Mouse (Mus musculus) layer of hippocampus, adult 2 months (tissue): Measurements from ENCODE around the gene Foxn3. TPM values are rescaled to one million over a fixed set of nuclear protein-coding genes. Genes with fewer than 3 reads are reported as not detected.

Experiments
- DNase-seq, 2 experiments: peaks; one replicate each; pipeline ENCODE4 v3.0.0; 2022; ENCODE audit warnings: low spot score in 2 of 2
- H3K27ac ChIP-seq: fragments of 200-600 bp; 2 replicates; pipeline ENCODE4 v1.8.1; 2022
- H3K4me3 ChIP-seq: fragments of 200-600 bp; 2 replicates; pipeline ENCODE4 v1.8.1; 2022; ENCODE audit warnings: mild to moderate bottlenecking
- CTCF ChIP-seq: fragments of 200-600 bp; conservative IDR thresholded peaks from 2 replicates; pipeline ENCODE4 v1.8.1; 2022; ENCODE audit warnings: antibody characterized with exemption, mild to moderate bottlenecking, moderate library complexity
- total RNA-seq, 2 experiments: library from RNA; stranded (reverse); gene quantifications; 2 replicates each; pipeline ENCODE4 v1.2.3; 2021

Foxn3 gene
- total RNA-seq, 2 experiments from 2014 or later: 45.9 to 53.7 TPM

DNA sequence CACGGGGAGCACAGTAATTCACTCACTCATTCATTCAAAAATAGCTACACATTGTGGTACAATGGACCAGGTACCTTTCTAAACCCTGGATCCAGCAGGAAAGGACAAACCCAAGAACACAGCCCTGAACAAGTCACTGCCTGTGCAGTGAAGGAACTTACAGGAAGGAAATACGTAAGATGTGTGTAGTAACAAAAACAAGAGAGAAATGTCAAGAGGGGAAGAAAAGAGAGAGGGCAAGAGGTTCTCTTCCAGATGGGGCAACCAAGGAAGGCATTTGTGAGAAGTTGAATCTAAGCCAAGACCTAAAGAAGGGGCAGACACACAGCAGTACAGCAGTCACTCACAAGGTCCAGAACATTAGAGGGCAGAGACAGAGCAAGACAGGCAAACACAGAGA is 243.5 kb downstream of the Foxn3 start:
- no peak for TF ChIP-seq CTCF
- no peak overlapping the region; the same call in 1 of the 2 replicates for H3K27ac ChIP-seq
- H3K4me3 ChIP-seq: no peak overlapping the region
- DNase-seq: no peak

DNA sequence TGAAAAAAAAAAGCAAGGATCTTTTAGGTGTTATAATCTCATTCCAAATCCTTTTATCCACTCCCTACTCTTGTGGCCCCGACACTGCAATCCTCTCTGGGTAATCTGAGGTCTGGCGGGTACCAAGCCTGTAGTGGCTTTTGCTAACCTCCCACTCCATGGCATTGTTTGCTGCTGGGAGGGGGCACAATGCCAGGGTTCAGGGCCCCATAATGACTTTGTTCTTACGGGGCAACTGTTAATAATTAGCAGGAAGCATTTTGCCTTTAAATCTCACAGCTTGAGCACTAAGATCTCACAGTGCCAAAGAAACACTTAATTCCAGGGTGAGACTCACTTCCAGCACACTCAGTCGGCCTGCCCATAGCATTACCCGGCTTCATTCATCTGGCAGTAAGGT is 244.2 kb downstream of the Foxn3 start:
- Histone ChIP-seq H3K27ac (no peak overlapping the region), H3K4me3 (no peak overlapping the region)
- no peak for TF ChIP-seq CTCF
- no peak for DNase-seq

DNA sequence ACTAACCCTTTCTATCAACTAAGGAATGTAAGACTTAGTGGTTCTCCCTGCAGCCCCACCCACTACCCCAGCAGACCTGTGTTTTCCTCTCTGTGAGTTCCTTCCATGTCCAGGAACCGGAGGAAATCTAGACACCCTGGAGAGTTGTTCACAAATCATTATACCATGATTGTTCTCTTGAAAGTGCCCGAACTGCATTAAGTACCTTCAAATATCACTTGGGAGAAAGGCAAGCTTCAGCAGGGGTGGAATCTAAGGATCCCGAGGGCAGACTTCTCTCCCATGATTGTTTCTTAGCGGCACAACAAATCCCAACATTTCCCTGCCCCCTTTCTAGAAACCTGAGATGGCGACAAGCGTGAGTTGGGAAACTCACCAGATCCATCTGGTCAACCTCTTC is 247.5 kb downstream of the Foxn3 start:
- Histone ChIP-seq H3K27ac (no peak overlapping the region), H3K4me3 (no peak overlapping the region)
- no peak for DNase-seq
- no peak for TF ChIP-seq CTCF

DNA sequence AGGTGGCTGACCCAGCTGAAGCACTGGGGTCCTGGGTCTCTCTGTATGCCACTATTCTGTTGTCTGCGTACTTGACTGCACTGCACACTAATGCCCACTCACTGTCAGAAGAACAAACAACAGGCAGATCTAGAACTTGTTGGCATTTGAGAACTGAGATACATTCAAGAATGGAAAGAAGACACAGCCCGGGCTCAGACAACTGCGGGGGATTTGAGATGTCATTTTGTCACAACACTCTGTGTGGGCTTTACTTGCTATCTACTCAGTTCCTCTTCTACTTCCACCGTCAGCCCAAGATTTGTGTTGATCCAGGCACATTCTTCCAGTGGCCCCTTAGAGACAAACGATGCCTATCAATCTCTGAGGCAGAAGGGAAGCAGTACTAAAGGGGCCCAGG is 248.6 kb downstream of the Foxn3 start:
- no peak for DNase-seq
- Histone ChIP-seq H3K27ac (no peak overlapping the region), H3K4me3 (no peak overlapping the region)
- TF ChIP-seq CTCF: no peak

DNA sequence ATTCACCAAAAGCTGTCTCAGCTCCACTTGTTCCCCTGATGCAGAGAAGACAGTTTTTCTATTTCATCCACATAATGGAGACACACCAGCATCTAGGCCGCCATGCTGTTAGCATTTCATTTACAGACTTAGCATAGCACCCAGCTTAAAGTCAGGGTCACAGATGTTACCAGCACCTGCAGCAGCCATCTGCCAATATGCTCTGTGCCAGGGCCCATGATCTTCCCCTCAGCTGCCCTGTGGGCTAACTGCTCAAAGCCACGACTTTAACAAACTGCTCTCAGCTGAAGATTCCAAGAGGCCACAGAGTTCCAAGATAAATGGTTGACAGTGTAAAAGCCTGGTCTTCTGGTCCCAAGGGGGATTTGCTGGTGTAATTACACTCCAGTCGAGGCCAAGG is 252.1 kb downstream of the Foxn3 start:
- no peak for DNase-seq
- no peak for TF ChIP-seq CTCF
- H3K27ac ChIP-seq: no peak overlapping the region; the same call in 1 of the 2 replicates
- no peak overlapping the region for H3K4me3 ChIP-seq

DNA sequence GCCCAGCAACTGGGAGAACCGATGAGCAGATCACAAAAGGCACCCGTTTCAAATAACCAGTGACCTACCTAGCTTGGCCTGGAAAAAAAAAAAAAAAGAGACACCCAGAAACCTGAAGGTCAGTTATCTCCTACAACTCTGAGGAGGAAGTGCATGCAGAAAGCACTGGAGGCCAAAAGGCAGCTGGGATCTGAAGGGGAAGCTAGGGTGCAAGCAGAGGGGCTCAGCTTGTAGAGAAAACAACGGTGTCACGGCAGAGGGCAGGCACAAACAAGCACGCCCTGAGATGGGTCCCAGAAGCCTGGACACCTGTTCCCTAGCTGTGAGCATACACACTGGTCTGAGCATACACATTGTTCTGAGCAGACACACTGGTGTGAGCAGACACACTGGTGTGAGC is 253.4 kb downstream of the Foxn3 start:
- Histone ChIP-seq H3K4me3 (no peak overlapping the region), H3K27ac (no peak overlapping the region)
- TF ChIP-seq CTCF: no peak
- no peak for DNase-seq

DNA sequence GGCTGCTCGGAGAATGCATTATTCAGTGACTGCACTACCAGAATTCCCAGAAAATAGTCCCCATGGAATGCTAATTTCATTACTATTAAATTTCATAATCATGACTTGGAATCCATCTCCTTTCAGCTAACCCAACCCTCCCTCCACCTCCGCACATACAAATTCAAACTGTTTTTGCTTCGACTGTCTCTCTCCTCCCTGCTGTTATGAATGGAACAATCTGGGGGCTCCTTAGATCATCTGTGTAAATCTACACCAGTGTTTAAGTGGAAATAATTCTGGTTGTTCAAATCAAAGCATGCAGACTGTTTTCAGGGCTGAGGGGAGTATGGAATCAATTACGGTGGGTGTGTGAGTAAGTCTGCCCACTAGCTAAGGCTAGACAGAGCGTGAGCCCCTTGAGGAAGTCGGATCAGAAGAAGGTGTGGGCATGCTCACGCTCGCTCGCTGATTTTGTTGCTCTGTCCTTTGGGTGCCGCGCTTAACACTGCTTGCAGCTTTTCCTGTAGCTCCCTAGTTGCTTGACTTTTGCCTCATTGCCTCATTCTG is 254.8 kb downstream of the Foxn3 start:
- peak in 1 of 2 experiments; percentile 61 for DNase-seq
- H3K27ac ChIP-seq: 0 out of 2 replicates have a peak overlapping the region, but pooled peaks have one; percentile 11
- no peak for TF ChIP-seq CTCF
- no peak overlapping the region for H3K4me3 ChIP-seq

DNA sequence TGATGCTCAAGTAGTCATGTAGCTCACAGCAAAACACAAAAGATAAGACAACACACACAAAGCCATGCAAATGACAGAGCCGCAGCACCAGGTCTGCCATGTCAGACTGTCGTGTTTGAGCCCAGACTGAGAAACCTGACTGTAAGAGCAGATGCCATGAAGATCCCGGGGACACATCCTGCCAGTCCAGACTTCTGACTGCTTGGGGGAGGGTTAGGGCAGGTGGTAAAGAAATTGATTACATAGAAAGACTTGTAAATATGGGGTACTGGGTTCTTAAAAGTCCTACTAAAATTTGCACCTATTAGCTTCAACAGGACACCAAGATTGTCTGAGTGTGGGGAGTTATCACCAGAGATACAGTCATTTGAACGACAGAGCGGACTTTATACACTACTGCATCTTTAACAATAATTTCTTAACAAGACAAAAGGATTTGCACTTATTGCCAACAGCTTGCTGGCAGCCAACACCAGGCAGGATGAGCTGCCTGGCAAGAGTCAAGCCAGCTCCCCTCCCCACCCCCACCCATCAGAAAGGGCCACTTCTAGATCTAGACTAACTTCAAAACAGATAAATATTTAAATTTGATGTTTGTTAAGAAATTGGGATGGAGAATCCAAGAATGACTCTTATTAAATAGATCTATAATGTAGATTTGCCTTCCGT is 256.7 kb downstream of the Foxn3 start:
- no peak overlapping the region for H3K4me3 ChIP-seq
- peak overlapping the region; percentile 73 for H3K27ac ChIP-seq
- no peak for DNase-seq
- no peak for TF ChIP-seq CTCF

DNA sequence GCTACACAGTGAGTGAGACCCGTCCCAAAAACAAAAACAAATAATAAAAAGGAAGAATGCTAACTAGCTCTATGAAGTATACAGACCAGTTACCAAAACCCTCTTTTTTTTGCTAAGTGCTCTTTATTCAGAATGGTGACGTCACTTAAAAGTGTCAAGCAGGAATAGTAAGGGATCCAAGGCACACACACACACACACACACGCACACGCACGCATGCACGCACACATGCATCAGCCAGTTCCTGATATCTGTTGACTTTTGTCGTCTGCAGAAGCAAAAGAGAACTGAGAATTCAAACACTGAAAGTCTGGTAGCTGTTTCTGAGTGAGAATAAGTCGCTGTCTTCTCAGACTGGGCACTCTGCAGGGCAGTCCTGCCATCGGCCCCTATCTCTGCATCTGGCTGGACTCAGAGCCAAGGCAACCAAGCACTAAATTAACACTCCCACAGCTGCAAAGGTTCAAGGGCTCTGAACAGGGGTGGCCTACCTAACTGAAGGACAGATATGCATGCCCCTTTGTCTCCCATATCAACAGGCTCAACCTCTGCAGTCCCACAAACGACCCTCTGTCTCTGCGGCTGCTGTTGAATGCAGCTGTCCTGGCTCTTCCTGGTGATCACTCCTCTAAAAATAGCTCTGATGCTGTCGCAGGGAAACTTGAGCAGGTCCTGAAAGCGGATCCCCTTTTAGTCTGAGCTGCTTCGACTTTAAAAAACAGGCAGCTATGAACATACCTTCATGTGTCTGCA is 257.4 kb downstream of the Foxn3 start:
- H3K4me3 ChIP-seq: no peak overlapping the region
- peak overlapping the region; percentile 73 for H3K27ac ChIP-seq
- DNase-seq: no peak
- TF ChIP-seq CTCF: no peak

DNA sequence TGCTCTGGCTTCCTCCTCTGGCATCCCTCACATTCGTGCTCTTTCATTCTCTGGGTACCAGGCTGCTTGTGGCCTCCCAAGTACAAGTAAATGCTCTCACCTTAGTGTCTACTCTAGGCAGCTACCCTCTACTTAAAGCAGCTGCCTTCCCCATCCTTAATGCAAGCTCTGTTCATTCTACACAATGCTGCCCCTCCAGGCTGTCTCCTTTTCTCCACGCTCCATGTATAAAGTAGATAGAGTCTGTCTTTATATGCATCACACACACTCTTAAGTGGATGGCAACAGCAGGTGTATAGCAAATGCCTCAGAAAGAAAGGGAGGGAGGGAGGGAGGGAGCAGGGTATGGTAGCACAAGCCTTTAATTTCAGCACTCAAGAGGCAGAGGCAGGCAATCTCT is 258.1 kb downstream of the Foxn3 start:
- no peak overlapping the region for H3K4me3 ChIP-seq
- no peak for DNase-seq
- no peak for TF ChIP-seq CTCF
- peak overlapping the region; percentile 73 for H3K27ac ChIP-seq

DNA sequence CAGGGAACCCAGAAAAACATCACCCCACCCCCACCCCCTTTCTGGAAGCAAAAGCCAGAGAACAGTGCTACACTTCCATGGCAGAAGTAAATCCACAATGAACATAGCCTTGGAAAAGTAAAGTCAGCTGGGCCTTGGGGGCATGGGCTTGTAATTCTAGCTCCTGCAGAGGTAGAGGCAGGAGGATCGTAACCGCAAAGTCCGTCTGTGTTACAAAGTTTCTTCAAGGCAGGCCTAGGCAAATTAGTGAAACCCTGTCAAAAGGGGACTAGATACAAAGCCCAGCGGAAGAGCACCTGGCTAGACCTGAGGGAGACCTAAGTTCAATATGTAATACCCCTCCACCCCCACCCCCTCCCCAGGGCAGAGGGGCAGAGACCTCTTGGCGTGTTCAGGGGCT is 259.3 kb downstream of the Foxn3 start:
- DNase-seq: no peak
- H3K27ac ChIP-seq: peak overlapping the region; percentile 43
- no peak for TF ChIP-seq CTCF
- no peak overlapping the region for H3K4me3 ChIP-seq

DNA sequence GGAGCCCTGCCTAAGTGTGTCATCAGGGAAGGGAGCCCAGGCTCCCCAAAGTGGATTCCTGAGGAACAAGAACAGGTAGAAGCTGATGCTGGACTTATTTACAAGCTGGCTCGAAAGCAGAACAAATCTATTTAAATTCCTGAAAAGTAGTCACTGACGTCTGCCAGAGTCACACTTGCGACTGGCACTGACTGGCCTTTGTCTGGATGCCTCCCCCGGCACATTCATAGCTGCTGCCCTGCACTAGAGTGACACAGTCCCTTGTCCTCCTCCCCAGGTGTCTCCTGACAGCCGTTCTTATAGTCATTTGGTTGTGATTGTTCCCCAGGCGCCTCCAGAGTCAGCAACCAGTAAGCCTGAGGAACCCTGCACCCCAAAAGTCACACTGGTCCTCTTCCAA is 259.8 kb downstream of the Foxn3 start:
- peak overlapping the region; percentile 43 for H3K27ac ChIP-seq
- no peak for TF ChIP-seq CTCF
- H3K4me3 ChIP-seq: no peak overlapping the region
- no peak for DNase-seq

DNA sequence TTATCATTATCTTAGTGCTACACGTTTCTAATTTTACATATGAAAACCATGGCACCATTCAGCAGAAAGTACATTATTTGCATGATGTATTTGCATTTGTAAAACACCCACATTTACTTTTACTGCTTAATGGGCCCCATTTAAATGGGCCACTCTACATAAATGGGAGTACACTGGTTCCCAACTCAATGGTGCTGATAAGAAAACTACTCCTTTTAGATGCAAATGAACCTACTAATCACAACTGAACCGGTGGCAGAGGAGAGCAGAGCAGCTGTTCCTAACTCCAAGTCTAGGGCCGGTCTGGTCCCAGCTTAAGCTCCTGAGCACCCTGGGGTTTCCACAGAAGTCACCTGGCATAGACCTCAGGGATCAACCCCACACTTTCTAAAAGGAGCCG is 263.5 kb downstream of the Foxn3 start:
- H3K4me3 ChIP-seq: no peak overlapping the region
- TF ChIP-seq CTCF: no peak
- no peak overlapping the region for H3K27ac ChIP-seq
- no peak for DNase-seq
